23 mouse cellular contexts compared by ENCODE assay signal in the genomic region with DNA sequence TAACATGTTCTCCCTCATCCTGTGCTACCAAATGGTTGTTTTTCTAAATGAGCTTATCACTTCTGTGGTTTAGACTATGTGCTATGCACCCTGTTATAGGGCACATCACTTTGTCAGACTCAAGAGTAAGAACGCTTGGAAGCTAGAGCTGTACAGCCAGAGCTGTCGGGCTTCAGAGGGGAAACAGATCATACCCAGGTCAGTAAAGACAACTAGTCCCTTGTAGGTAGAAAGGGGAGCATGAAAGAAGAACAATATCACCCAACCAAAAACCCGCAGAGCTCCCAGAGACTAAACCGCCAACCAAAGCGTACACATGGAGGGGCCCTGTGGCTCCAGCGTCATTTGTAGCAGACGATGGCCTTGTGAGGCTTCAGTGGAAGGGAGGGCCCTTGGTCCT.
DNase-seq lines count a peak whose midpoint lies in the region; ATAC-seq and TF ChIP-seq lines count a peak whose summit lies in the region.
"Had no signal": no experiment of that assay in that cellular context is flagged by ENCODE, and none has a peak within 500 bp of the region (broad histone marks: within the 10 kb centered on the region; RNA-seq: fewer than 3 reads in every experiment).

No protein-coding gene starts in this region.

- H3K9me3 ChIP-seq in heart, embryonic 12.5 days (replicated peaks): no peaks in the 10 kb centered on the region
- H3K9me3 ChIP-seq: embryonic facial prominence, embryonic 12.5 days; heart, embryonic 13.5 days; hindbrain, embryonic 12.5 days; kidney, embryonic 15.5 days; limb, embryonic 10.5 days; neural tube, embryonic 15.5 days had no signal

- H3K36me3 ChIP-seq in heart, embryonic 12.5 days: no peaks in the 10 kb centered on the region
- H3K36me3 ChIP-seq: embryonic facial prominence, embryonic 12.5 days; G1E; heart, embryonic 13.5 days; hindbrain, embryonic 12.5 days; kidney, embryonic 15.5 days; limb, embryonic 10.5 days; neural tube, embryonic 15.5 days had no signal

- TF ChIP-seq CTCF in olfactory bulb, adult 2 months (IDR thresholded peaks at IDR 0.05; ENCODE audit: insufficient read depth, low read depth, low read length): no peak

- no peak overlapping the region for H3K4me3 ChIP-seq in olfactory bulb, adult 2 months (ENCODE audit: insufficient read depth, low read depth, low read length)
- H3K4me3 ChIP-seq in heart, embryonic 12.5 days: no peak overlapping the region
- H3K4me3 ChIP-seq: embryonic facial prominence, embryonic 12.5 days; heart, embryonic 13.5 days; hindbrain, embryonic 12.5 days; kidney, embryonic 15.5 days; limb, embryonic 10.5 days; neural tube, embryonic 15.5 days had no signal

- H3K9ac ChIP-seq in heart, embryonic 12.5 days: no peak overlapping the region
- H3K9ac ChIP-seq: embryonic facial prominence, embryonic 12.5 days; heart, embryonic 13.5 days; hindbrain, embryonic 12.5 days; kidney, embryonic 15.5 days; neural tube, embryonic 15.5 days had no signal

- H3K27ac ChIP-seq in olfactory bulb, adult 2 months (ENCODE audit: insufficient read depth, low read depth, low read length): peak overlapping the region; percentile 93
- H3K27ac ChIP-seq in heart, embryonic 12.5 days (ENCODE audit: poor library complexity, severe bottlenecking): no peak overlapping the region
- H3K27ac ChIP-seq: embryonic facial prominence, embryonic 12.5 days; heart, embryonic 13.5 days; hindbrain, embryonic 12.5 days; kidney, embryonic 15.5 days; limb, embryonic 10.5 days; macrophage; neural tube, embryonic 15.5 days; stomach, postnatal 0 days had no signal

- peak; percentile 47 for ATAC-seq in frontal cortex, adult (ENCODE audit: low TSS enrichment)
- ATAC-seq in heart, embryonic 12.5 days (ENCODE audit: insufficient number of reproducible peaks, low FRiP score): no peak

- no peaks in the 10 kb centered on the region for H3K27me3 ChIP-seq in heart, embryonic 12.5 days (replicated peaks)
- H3K27me3 ChIP-seq: CH12.LX; embryonic facial prominence, embryonic 12.5 days; heart, embryonic 13.5 days; hindbrain, embryonic 12.5 days; kidney, embryonic 15.5 days; neural tube, embryonic 15.5 days had no signal

- 86% methylated on average over 7 of the region's 7 CpGs for WGBS in olfactory bulb, adult 2 months
- WGBS in heart, embryonic 12.5 days: 77% methylated on average over 7 of the region's 7 CpGs

- intact Hi-C loops in heart, postnatal 36 days (cut with DNase I): no loop called here

- no peak for TF ChIP-seq POLR2A in olfactory bulb, adult 2 months (IDR thresholded peaks at IDR 0.05; ENCODE audit: insufficient read depth, low read depth, low read length)

- no peak overlapping the region for H3K4me2 ChIP-seq in heart, embryonic 12.5 days
- H3K4me2 ChIP-seq: embryonic facial prominence, embryonic 12.5 days; heart, embryonic 13.5 days; hindbrain, embryonic 12.5 days; kidney, embryonic 15.5 days; neural tube, embryonic 15.5 days had no signal

- H3K4me1 ChIP-seq in olfactory bulb, adult 2 months (ENCODE audit: control insufficient read depth, insufficient read depth, low read length): peaks cover 2% of the 10 kb centered on the region; the same call in 1 of the 2 replicates
- H3K4me1 ChIP-seq in heart, embryonic 12.5 days (replicated peaks): no peaks in the 10 kb centered on the region
- H3K4me1 ChIP-seq: embryonic facial prominence, embryonic 12.5 days; heart, embryonic 13.5 days; hindbrain, embryonic 12.5 days; kidney, embryonic 15.5 days; limb, embryonic 10.5 days; neural tube, embryonic 15.5 days had no signal

- no peak for DNase-seq in frontal cortex, postnatal 36 days (ENCODE audit: low spot score in 2 of 2)
- DNase-seq in cerebellum, adult 11-12 months: peak; percentile 54
- DNase-seq in cerebellum, postnatal 10 days: peak; percentile 57 to 65
- no peak for DNase-seq in heart, postnatal 36 days
- DNase-seq: adrenal gland, adult 2 months; B cell, adult 2 months; gastrocnemius, postnatal 14 days; heart, adult 18-20 months; heart, postnatal 14 days; kidney, adult 11 months had no signal

Comparison
In these comparisons a context has a peak if more than half of its experiments do, and no peak if none do; other contexts are left out.
1. DNase-seq: peak in cerebellum, adult 11-12 months (single experiment) and cerebellum, postnatal 10 days (2 of 2); none in frontal cortex, postnatal 36 days (0 of 2) and heart, postnatal 36 days (0 of 2).